ENCODE assay signal across 18 mouse cellular contexts in genomic region chr8:36010446-36011217, GRCm38 (mm10).
DNase-seq lines count a peak whose midpoint lies in the region; ATAC-seq and TF ChIP-seq lines count a peak whose summit lies in the region.
"Had no signal": no experiment of that assay in that cellular context is flagged by ENCODE, and none has a peak within 500 bp of the region (broad histone marks: within the 10 kb centered on the region; RNA-seq: fewer than 3 reads in every experiment).

No protein-coding gene starts in this region.

- no peaks in the 10 kb centered on the region for H3K27me3 ChIP-seq in heart, embryonic 10.5 days (ENCODE audit: insufficient read depth, poor library complexity, severe bottlenecking)
- H3K27me3 ChIP-seq in spleen, adult 2 months (ENCODE audit: control insufficient read depth, insufficient read depth, low read length), result no peaks in the 10 kb centered on the region
- no peaks in the 10 kb centered on the region for H3K27me3 ChIP-seq in thymus, adult 2 months (ENCODE audit: control insufficient read depth, insufficient read depth, low read length)
- no peaks in the 10 kb centered on the region for H3K27me3 ChIP-seq in midbrain, embryonic 14.5 days (ENCODE audit: control insufficient read depth, insufficient read depth, low read length)
- H3K27me3 ChIP-seq: embryonic facial prominence, embryonic 15.5 days; forebrain, embryonic 12.5 days had no signal

- H3K36me3 ChIP-seq in heart, embryonic 10.5 days, result no peaks in the 10 kb centered on the region
- no peaks in the 10 kb centered on the region for H3K36me3 ChIP-seq in spleen, adult 2 months (ENCODE audit: control insufficient read depth, insufficient read depth, low read length)
- H3K36me3 ChIP-seq in thymus, adult 2 months (ENCODE audit: control insufficient read depth, insufficient read depth, low read length), result no peaks in the 10 kb centered on the region
- no peaks in the 10 kb centered on the region for H3K36me3 ChIP-seq in midbrain, embryonic 14.5 days (ENCODE audit: control insufficient read depth, insufficient read depth, low read length)
- H3K36me3 ChIP-seq: embryonic facial prominence, embryonic 15.5 days; forebrain, embryonic 12.5 days; midbrain, embryonic 10.5 days had no signal

- no peak for DNase-seq in heart, embryonic 10.5 days (ENCODE audit: low spot score)
- DNase-seq in heart, postnatal 25 days (ENCODE audit: low spot score), result no peak
- DNase-seq in spleen, adult 2 months (ENCODE audit: low read depth in 1 of 2, low spot score in 2 of 2), result no peak
- DNase-seq in spleen, postnatal 14 days (ENCODE audit: low spot score in 2 of 2), result no peak
- peak; percentile 46 for DNase-seq in thymus, adult 2 months
- DNase-seq in cerebellum, adult 9-10 months, result no peak
- no peak for DNase-seq in midbrain, embryonic 14.5 days
- DNase-seq in testis, postnatal 10 days (ENCODE audit: low spot score), result no peak
- DNase-seq: adrenal gland, adult 8-10 months; cerebellum, adult 8-10 months; heart, postnatal 10 days; kidney, postnatal 14 days; layer of hippocampus, adult 9-11 months; liver; lung, adult 2 months had no signal

- H3K4me1 ChIP-seq in heart, embryonic 10.5 days, result peaks cover 15% of the 10 kb centered on the region
- no peaks in the 10 kb centered on the region for H3K4me1 ChIP-seq in spleen, adult 2 months (ENCODE audit: control insufficient read depth, insufficient read depth, insufficient read length)
- peaks cover 11% of the 10 kb centered on the region for H3K4me1 ChIP-seq in thymus, adult 2 months (replicated peaks; ENCODE audit: control insufficient read depth, insufficient read depth, low read length)
- peaks cover 19% of the 10 kb centered on the region for H3K4me1 ChIP-seq in midbrain, embryonic 14.5 days (ENCODE audit: control insufficient read depth, insufficient read depth, low read length)

- no peak for TF ChIP-seq POLR2A in spleen, adult 2 months (IDR thresholded peaks at IDR 0.05; ENCODE audit: low read depth, low read length)
- no peak for TF ChIP-seq POLR2A in thymus, adult 2 months (IDR thresholded peaks at IDR 0.05; ENCODE audit: control insufficient read depth, extremely low read depth, insufficient read depth, low read length, poor library complexity)

- no peak for ATAC-seq in midbrain, embryonic 14.5 days (ENCODE audit: low FRiP score, low TSS enrichment)

- no peak overlapping the region for H3K4me2 ChIP-seq in midbrain, embryonic 14.5 days (ENCODE audit: low read length)
- H3K4me2 ChIP-seq: embryonic facial prominence, embryonic 15.5 days; forebrain, embryonic 12.5 days had no signal

- intact Hi-C loops in heart, postnatal 25 days (cut with DNase I), result no loop called here

- no peaks in the 10 kb centered on the region for H3K9me3 ChIP-seq in heart, embryonic 10.5 days
- H3K9me3 ChIP-seq in midbrain, embryonic 14.5 days (ENCODE audit: control insufficient read depth, low read length), result no peaks in the 10 kb centered on the region
- H3K9me3 ChIP-seq: embryonic facial prominence, embryonic 15.5 days; midbrain, embryonic 10.5 days had no signal

- no peak overlapping the region for H3K4me3 ChIP-seq in heart, embryonic 10.5 days
- no peak overlapping the region for H3K4me3 ChIP-seq in spleen, adult 2 months (ENCODE audit: extremely low read depth, insufficient read depth, insufficient read length)
- H3K4me3 ChIP-seq in thymus, adult 2 months (ENCODE audit: control insufficient read depth, insufficient read depth, low read length), result no peak overlapping the region
- H3K4me3 ChIP-seq in midbrain, embryonic 14.5 days (replicated peaks; ENCODE audit: low read depth, low read length), result no peak overlapping the region
- H3K4me3 ChIP-seq: embryonic facial prominence, embryonic 15.5 days; forebrain, embryonic 12.5 days; midbrain, embryonic 10.5 days had no signal

- peak overlapping the region; percentile 17; the same call in 1 of the 2 replicates for H3K27ac ChIP-seq in heart, embryonic 10.5 days
- peak overlapping the region; percentile 6; the same call in 1 of the 2 replicates for H3K27ac ChIP-seq in spleen, adult 2 months (ENCODE audit: insufficient read depth, low read length)
- peak overlapping the region; percentile 27; the same call in 1 of the 2 replicates for H3K27ac ChIP-seq in thymus, adult 2 months (ENCODE audit: control insufficient read depth, insufficient read depth, low read length)
- H3K27ac ChIP-seq in midbrain, embryonic 14.5 days (replicated peaks; ENCODE audit: low read depth, low read length), result no peak overlapping the region
- H3K27ac ChIP-seq: embryonic facial prominence, embryonic 15.5 days; forebrain, embryonic 12.5 days; midbrain, embryonic 10.5 days had no signal

- whole genome bisulfite sequencing in heart, embryonic 10.5 days, result 44% methylated on average over 11 of the region's 11 CpGs
- 73% methylated on average over 11 of the region's 11 CpGs for WGBS in spleen, adult 2 months
- WGBS in thymus, adult 2 months, result 77% methylated on average over 11 of the region's 11 CpGs
- 75% methylated on average over 11 of the region's 11 CpGs for WGBS in midbrain, embryonic 14.5 days

- TF ChIP-seq CTCF in spleen, adult 2 months (IDR thresholded peaks at IDR 0.05; ENCODE audit: extremely low read depth, insufficient read depth, insufficient read length, insufficient replicate concordance), result no peak
- TF ChIP-seq CTCF in thymus, adult 2 months (IDR thresholded peaks at IDR 0.05; ENCODE audit: borderline replicate concordance, control insufficient read depth, extremely low read depth, insufficient read depth, low read length, poor library complexity), result no peak

- no peak overlapping the region for H3K9ac ChIP-seq in midbrain, embryonic 14.5 days (replicated peaks; ENCODE audit: low read length)
- H3K9ac ChIP-seq: embryonic facial prominence, embryonic 15.5 days; forebrain, embryonic 12.5 days had no signal
